Mouse (Mus musculus): Measurements from ENCODE around the gene Rala. TPM values are rescaled to one million over a fixed set of nuclear protein-coding genes. Genes with fewer than 3 reads are reported as not detected.
A peak's percentile ranks its signal among the peaks of the same experiment; 100 is the strongest.
"Not testable (repeated sequence)": the region's sequence is repeated elsewhere in the genome, so short reads cannot be mapped to it uniquely, and the experiment has no call there.

Rala gene
- total and polyA plus RNA-seq, 3 experiments: 8.4 to 30.1 (median 24.2) TPM

GRCm38 (mm10) chr13:17976854-17977739, 33.1 kb upstream of the Rala start:
- H3K27me3 ChIP-seq (ENCODE audit: insufficient read depth, low read length): peaks cover 29% of the 10 kb centered on the region
- H3K4me3 ChIP-seq (ENCODE audit: low read depth, low read length): no peak overlapping the region
- H3K9me3 ChIP-seq (replicated peaks): 0 out of 2 replicates have a peak, but pooled peaks cover 3% of the 10 kb centered on the region
- no peak for ATAC-seq (ENCODE audit: extremely low read depth, insufficient number of reproducible peaks, low FRiP score, poor library complexity, severe bottlenecking)
- peaks cover 9% of the 10 kb centered on the region for H3K36me3 ChIP-seq (replicated peaks)
- DNase-seq (ENCODE audit: low spot score): no peak
- peaks cover 3% of the 10 kb centered on the region for H3K4me1 ChIP-seq (ENCODE audit: insufficient read depth, low read depth, low read length)
- TF ChIP-seq CTCF (IDR thresholded peaks at IDR 0.05; ENCODE audit: low read depth, low read length) (no peak), GATA2 (IDR thresholded peaks at IDR 0.05; ENCODE audit: borderline replicate concordance, low read depth, low read length) (no peak), TAL1 (conservative IDR thresholded peaks at IDR 0.05; ENCODE audit: low read depth, low read length) (no peak), POLR2AphosphoS5 (IDR thresholded peaks at IDR 0.05; ENCODE audit: insufficient replicate concordance, low read depth, low read length) (no peak), GATA1 (IDR thresholded peaks at IDR 0.05; ENCODE audit: borderline replicate concordance, low read length) (no peak)

DNA sequence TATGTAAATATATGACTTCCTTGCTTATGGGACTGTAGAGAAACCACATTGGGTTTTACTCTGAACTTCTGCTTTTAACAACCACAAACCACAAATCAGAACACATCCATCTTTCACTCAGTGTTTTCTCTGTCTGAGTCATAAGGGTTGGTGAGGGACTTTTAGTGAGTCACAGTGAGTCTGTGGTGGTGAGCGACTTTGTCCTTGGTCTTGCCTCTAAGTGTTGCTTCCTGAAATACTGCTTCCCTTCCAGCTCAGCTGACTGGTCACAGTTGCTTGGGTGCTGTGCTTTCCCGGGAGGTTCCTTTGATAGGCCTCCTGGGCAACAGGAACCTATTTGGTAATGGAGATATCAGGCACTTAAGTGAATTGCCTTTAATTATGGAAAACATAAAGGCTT, 31.9 kb upstream of the Rala start:
- Histone ChIP-seq H3K27me3 (ENCODE audit: insufficient read depth, low read length) (peaks cover 29% of the 10 kb centered on the region), H3K4me1 (ENCODE audit: insufficient read depth, low read depth, low read length) (peaks cover 3% of the 10 kb centered on the region), H3K4me3 (ENCODE audit: low read depth, low read length) (no peak overlapping the region), H3K9me3 (replicated peaks) (0 out of 2 replicates have a peak, but pooled peaks cover 3% of the 10 kb centered on the region), H3K36me3 (replicated peaks) (peaks cover 3% of the 10 kb centered on the region)
- DNase-seq (ENCODE audit: low spot score): peak; percentile 44
- TF ChIP-seq GATA2 (IDR thresholded peaks at IDR 0.05; ENCODE audit: borderline replicate concordance, low read depth, low read length) (no peak), POLR2AphosphoS5 (IDR thresholded peaks at IDR 0.05; ENCODE audit: insufficient replicate concordance, low read depth, low read length) (no peak), TAL1 (conservative IDR thresholded peaks at IDR 0.05; ENCODE audit: low read depth, low read length) (no peak), CTCF (IDR thresholded peaks at IDR 0.05; ENCODE audit: low read depth, low read length) (no peak), GATA1 (IDR thresholded peaks at IDR 0.05; ENCODE audit: borderline replicate concordance, low read length) (no peak)
- peak; percentile 87 for ATAC-seq (ENCODE audit: extremely low read depth, insufficient number of reproducible peaks, low FRiP score, poor library complexity, severe bottlenecking)

- Histone ChIP-seq H3K36me3 (replicated peaks) (peaks cover 3% of the 10 kb centered on the region), H3K4me3 (ENCODE audit: low read depth, low read length) (no peak overlapping the region), H3K4me1 (ENCODE audit: insufficient read depth, low read depth, low read length) (peaks cover 3% of the 10 kb centered on the region), H3K9me3 (replicated peaks) (0 out of 2 replicates have a peak, but pooled peaks cover 3% of the 10 kb centered on the region), H3K27me3 (ENCODE audit: insufficient read depth, low read length) (peaks cover 29% of the 10 kb centered on the region)
- DNase-seq (ENCODE audit: low spot score): no peak
- no peak for TF ChIP-seq CTCF (IDR thresholded peaks at IDR 0.05; ENCODE audit: low read depth, low read length)
- no peak for TF ChIP-seq GATA2 (IDR thresholded peaks at IDR 0.05; ENCODE audit: borderline replicate concordance, low read depth, low read length)
- no peak for TF ChIP-seq TAL1 (conservative IDR thresholded peaks at IDR 0.05; ENCODE audit: low read depth, low read length)
- TF ChIP-seq POLR2AphosphoS5 (IDR thresholded peaks at IDR 0.05; ENCODE audit: insufficient replicate concordance, low read depth, low read length): no peak
- no peak for TF ChIP-seq GATA1 (IDR thresholded peaks at IDR 0.05; ENCODE audit: borderline replicate concordance, low read length)
- no peak for ATAC-seq (ENCODE audit: extremely low read depth, insufficient number of reproducible peaks, low FRiP score, poor library complexity, severe bottlenecking)
Observed at GRCm38 (mm10) chr13:17975457-17975856, 31.4 kb upstream of the Rala start.

- TF ChIP-seq CTCF (IDR thresholded peaks at IDR 0.05; ENCODE audit: low read depth, low read length): no peak
- no peak for TF ChIP-seq GATA1 (IDR thresholded peaks at IDR 0.05; ENCODE audit: borderline replicate concordance, low read length)
- no peak for TF ChIP-seq POLR2AphosphoS5 (IDR thresholded peaks at IDR 0.05; ENCODE audit: insufficient replicate concordance, low read depth, low read length)
- TF ChIP-seq GATA2 (IDR thresholded peaks at IDR 0.05; ENCODE audit: borderline replicate concordance, low read depth, low read length): no peak
- no peak for TF ChIP-seq TAL1 (conservative IDR thresholded peaks at IDR 0.05; ENCODE audit: low read depth, low read length)
- ATAC-seq (ENCODE audit: extremely low read depth, insufficient number of reproducible peaks, low FRiP score, poor library complexity, severe bottlenecking) (no peak), DNase-seq (ENCODE audit: low spot score) (no peak)
- Histone ChIP-seq H3K36me3 (replicated peaks) (no peaks in the 10 kb centered on the region), H3K4me1 (ENCODE audit: insufficient read depth, low read depth, low read length) (peaks cover 3% of the 10 kb centered on the region), H3K9me3 (replicated peaks) (0 out of 2 replicates have a peak, but pooled peaks cover 3% of the 10 kb centered on the region), H3K4me3 (ENCODE audit: low read depth, low read length) (no peak overlapping the region), H3K27me3 (ENCODE audit: insufficient read depth, low read length) (peaks cover 29% of the 10 kb centered on the region)
Observed at GRCm38 (mm10) chr13:17974734-17975133, 30.7 kb upstream of the Rala start.

GRCm38 (mm10) chr13:17960613-17961012, 16.6 kb upstream of the Rala start:
- no peaks in the 10 kb centered on the region for H3K4me1 ChIP-seq (ENCODE audit: insufficient read depth, low read depth, low read length)
- no peak for DNase-seq (ENCODE audit: low spot score)
- no peaks in the 10 kb centered on the region for H3K9me3 ChIP-seq (replicated peaks)
- H3K27me3 ChIP-seq (ENCODE audit: insufficient read depth, low read length): peaks cover 32% of the 10 kb centered on the region
- no peaks in the 10 kb centered on the region for H3K36me3 ChIP-seq (replicated peaks)
- TF ChIP-seq TAL1 (conservative IDR thresholded peaks at IDR 0.05; ENCODE audit: low read depth, low read length): no peak
- no peak for TF ChIP-seq POLR2AphosphoS5 (IDR thresholded peaks at IDR 0.05; ENCODE audit: insufficient replicate concordance, low read depth, low read length)
- TF ChIP-seq CTCF (IDR thresholded peaks at IDR 0.05; ENCODE audit: low read depth, low read length): no peak
- no peak for TF ChIP-seq GATA1 (IDR thresholded peaks at IDR 0.05; ENCODE audit: borderline replicate concordance, low read length)
- no peak for TF ChIP-seq GATA2 (IDR thresholded peaks at IDR 0.05; ENCODE audit: borderline replicate concordance, low read depth, low read length)
- ATAC-seq (ENCODE audit: extremely low read depth, insufficient number of reproducible peaks, low FRiP score, poor library complexity, severe bottlenecking): no peak
- no peak overlapping the region for H3K4me3 ChIP-seq (ENCODE audit: low read depth, low read length)

DNA sequence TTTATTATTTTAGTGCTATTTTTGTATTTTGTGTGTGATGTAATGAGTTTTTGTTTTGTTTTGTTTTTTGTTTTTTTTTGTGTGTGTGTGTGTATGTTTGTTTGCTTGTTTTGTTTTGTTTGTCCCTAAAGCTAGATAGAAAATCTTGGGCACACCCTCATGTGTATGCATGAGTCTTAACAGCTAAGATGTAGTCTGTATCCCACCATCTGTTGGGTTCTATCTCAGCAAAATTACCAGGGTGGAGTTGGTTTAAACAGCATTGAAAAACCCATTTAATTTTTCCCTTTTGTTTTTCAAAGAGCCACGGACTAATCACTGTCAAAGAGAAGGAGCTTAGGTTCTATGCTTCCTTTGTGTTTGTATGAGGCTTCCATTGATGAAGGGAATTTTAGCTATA, 10.2 kb upstream of the Rala start:
- ATAC-seq (ENCODE audit: extremely low read depth, insufficient number of reproducible peaks, low FRiP score, poor library complexity, severe bottlenecking) (no peak), DNase-seq (ENCODE audit: low spot score) (no peak)
- no peaks in the 10 kb centered on the region for H3K4me1 ChIP-seq (ENCODE audit: insufficient read depth, low read depth, low read length)
- H3K4me3 ChIP-seq (ENCODE audit: low read depth, low read length): no peak overlapping the region
- H3K27me3 ChIP-seq (ENCODE audit: insufficient read depth, low read length): peaks cover 28% of the 10 kb centered on the region
- no peaks in the 10 kb centered on the region for H3K9me3 ChIP-seq (replicated peaks)
- no peak for TF ChIP-seq GATA1 (IDR thresholded peaks at IDR 0.05; ENCODE audit: borderline replicate concordance, low read length)
- no peak for TF ChIP-seq POLR2AphosphoS5 (IDR thresholded peaks at IDR 0.05; ENCODE audit: insufficient replicate concordance, low read depth, low read length)
- no peak for TF ChIP-seq TAL1 (conservative IDR thresholded peaks at IDR 0.05; ENCODE audit: low read depth, low read length)
- TF ChIP-seq CTCF (IDR thresholded peaks at IDR 0.05; ENCODE audit: low read depth, low read length): no peak
- TF ChIP-seq GATA2 (IDR thresholded peaks at IDR 0.05; ENCODE audit: borderline replicate concordance, low read depth, low read length): no peak
- H3K36me3 ChIP-seq (replicated peaks): no peaks in the 10 kb centered on the region

DNA sequence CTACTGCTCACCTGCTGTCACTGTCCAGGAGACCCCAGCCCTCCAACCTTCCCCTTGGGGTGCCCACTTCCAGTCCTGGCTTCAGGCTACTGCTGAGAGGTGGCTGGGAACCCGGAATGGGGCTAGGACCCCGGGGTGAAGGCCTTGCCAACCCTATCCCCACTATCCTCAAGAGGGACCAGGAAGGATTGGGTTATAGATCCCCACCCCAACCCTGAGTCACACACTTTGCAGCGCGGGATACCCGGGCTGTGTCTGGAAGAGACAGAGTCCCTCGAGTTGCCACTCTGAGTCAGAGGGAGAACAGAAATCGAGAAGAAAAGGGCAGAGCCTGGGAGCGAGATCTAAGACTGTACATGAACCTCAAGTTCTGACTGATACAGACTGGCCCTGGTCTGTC, 6.5 kb upstream of the Rala start:
- H3K9me3 ChIP-seq (replicated peaks); H3K36me3 ChIP-seq (replicated peaks); DNase-seq (ENCODE audit: low spot score); H3K4me3 ChIP-seq (ENCODE audit: low read depth, low read length); ATAC-seq (ENCODE audit: extremely low read depth, insufficient number of reproducible peaks, low FRiP score, poor library complexity, severe bottlenecking); H3K4me1 ChIP-seq (ENCODE audit: insufficient read depth, low read depth, low read length): not testable (repeated sequence)
- H3K27me3 ChIP-seq (ENCODE audit: insufficient read depth, low read length): peaks cover 30% of the 10 kb centered on the region

Measured in G1E (cell line).